In the genomic region with DNA sequence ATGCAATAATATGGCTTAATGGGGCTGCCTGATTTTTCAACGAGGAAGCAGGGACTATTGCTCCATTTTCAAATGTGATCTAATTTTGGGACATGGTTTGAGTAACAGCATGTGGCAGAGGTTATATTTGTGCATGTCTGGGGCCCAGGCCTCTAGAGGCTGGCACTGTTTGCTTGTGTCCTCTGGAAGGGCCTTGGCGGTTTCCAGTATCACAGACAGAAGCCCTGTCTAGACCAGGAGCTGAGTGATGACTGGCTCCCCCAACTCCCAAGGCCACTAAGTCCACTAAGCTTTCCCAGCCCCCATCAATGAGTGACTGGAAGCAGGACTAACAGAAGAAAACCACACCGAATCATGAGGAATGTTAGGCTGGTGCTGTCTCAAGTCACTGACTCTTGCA, we compare ENCODE assay signal across 14 mouse cellular contexts. TPM values are rescaled to one million over a fixed set of nuclear protein-coding genes. Genes with fewer than 3 reads are reported as not detected.
DNase-seq lines count a peak whose midpoint lies in the region; ATAC-seq lines count a peak whose summit lies in the region.
"Had no signal": no experiment of that assay in that cellular context is flagged by ENCODE, and none has a peak within 500 bp of the region (broad histone marks: within the 10 kb centered on the region; RNA-seq: fewer than 3 reads in every experiment).

No protein-coding gene starts in this region.

- H3K27ac ChIP-seq in neural tube, embryonic 11.5 days (ENCODE audit: low read depth, low read length): no peak overlapping the region
- H3K27ac ChIP-seq in midbrain, embryonic 16.5 days (ENCODE audit: low read length): no peak overlapping the region
- H3K27ac ChIP-seq: lung, embryonic 15.5 days had no signal

- WGBS in neural tube, embryonic 11.5 days: 77% methylated on average over 3 of the region's 3 CpGs
- WGBS in midbrain, embryonic 16.5 days: 81% methylated on average over 3 of the region's 3 CpGs

- no peaks in the 10 kb centered on the region for H3K4me1 ChIP-seq in neural tube, embryonic 11.5 days (ENCODE audit: control insufficient read depth, insufficient read depth, low read length)
- H3K4me1 ChIP-seq in midbrain, embryonic 16.5 days (ENCODE audit: control insufficient read depth, insufficient read depth, low read length): peaks cover 3% of the 10 kb centered on the region; the same call in 1 of the 2 replicates
- H3K4me1 ChIP-seq: lung, embryonic 15.5 days; megakaryocyte, embryonic 14.5 days had no signal

- no peak overlapping the region for H3K4me2 ChIP-seq in neural tube, embryonic 11.5 days (ENCODE audit: low read depth)
- no peak overlapping the region for H3K4me2 ChIP-seq in midbrain, embryonic 16.5 days (ENCODE audit: low read length)
- H3K4me2 ChIP-seq: lung, embryonic 15.5 days had no signal

- ATAC-seq in neural tube, embryonic 11.5 days (ENCODE audit: insufficient read depth, low FRiP score, low TSS enrichment): no peak
- no peak for ATAC-seq in midbrain, embryonic 16.5 days
- ATAC-seq: forebrain, postnatal 0 days had no signal

- no peak overlapping the region for H3K4me3 ChIP-seq in neural tube, embryonic 11.5 days (ENCODE audit: low read depth, low read length)
- H3K4me3 ChIP-seq in midbrain, embryonic 16.5 days (ENCODE audit: low read depth, low read length): no peak overlapping the region
- H3K4me3 ChIP-seq: lung, embryonic 15.5 days; megakaryocyte, embryonic 14.5 days had no signal

- peak; percentile 5 for DNase-seq in embryo, embryonic 10.5 days (ENCODE audit: low spot score)
- no peak for DNase-seq in embryo, embryonic 9.5 days (ENCODE audit: extremely low spot score)
- DNase-seq in neural tube, embryonic 11.5 days (ENCODE audit: low spot score): peak; percentile 12
- no peak for DNase-seq in neural tube, embryonic 10.5 days (ENCODE audit: extremely low spot score, low spot score)
- peak; percentile 50 for DNase-seq in heart, adult 9 months (ENCODE audit: low spot score in 2 of 2)
- DNase-seq in mesoderm, embryonic 11.5 days (ENCODE audit: low read depth, low spot score): peak; percentile 15
- DNase-seq in right cerebral cortex, postnatal 10 days (ENCODE audit: low spot score in 2 of 2): no peak
- DNase-seq: cerebellum, adult 8-10 months; forebrain, postnatal 0 days; kidney, adult 11 months; kidney, postnatal 25 days had no signal

- no peaks in the 10 kb centered on the region for H3K9me3 ChIP-seq in neural tube, embryonic 11.5 days (ENCODE audit: control insufficient read depth, low read length)
- no peaks in the 10 kb centered on the region for H3K9me3 ChIP-seq in midbrain, embryonic 16.5 days (replicated peaks; ENCODE audit: control insufficient read depth, low read length, poor library complexity, severe bottlenecking)
- H3K9me3 ChIP-seq: lung, embryonic 15.5 days had no signal

- H3K36me3 ChIP-seq in neural tube, embryonic 11.5 days (ENCODE audit: control insufficient read depth, insufficient read depth, low read length): no peaks in the 10 kb centered on the region
- no peaks in the 10 kb centered on the region for H3K36me3 ChIP-seq in midbrain, embryonic 16.5 days (ENCODE audit: control insufficient read depth, insufficient read depth, low read length)
- H3K36me3 ChIP-seq: lung, embryonic 15.5 days had no signal

- H3K27me3 ChIP-seq in neural tube, embryonic 11.5 days (ENCODE audit: control insufficient read depth, insufficient read depth, low read length): no peaks in the 10 kb centered on the region
- no peaks in the 10 kb centered on the region for H3K27me3 ChIP-seq in midbrain, embryonic 16.5 days (ENCODE audit: control insufficient read depth, insufficient read depth, low read depth, low read length)
- H3K27me3 ChIP-seq: lung, embryonic 15.5 days; megakaryocyte, embryonic 14.5 days had no signal

- no peak overlapping the region for H3K9ac ChIP-seq in neural tube, embryonic 11.5 days (ENCODE audit: low read length)
- no peak overlapping the region for H3K9ac ChIP-seq in midbrain, embryonic 16.5 days (ENCODE audit: low read depth, low read length)
- H3K9ac ChIP-seq: forebrain, postnatal 0 days; lung, embryonic 15.5 days had no signal

RNA-seq across cellular contexts. Expression of gene Nsmce3, which starts 18.3 kb away (rescaled TPM):
- 13.1 and 14.2 TPM in 2 replicates for polyA plus RNA-seq in neural tube, embryonic 11.5 days (2014; fragmentation: Nextera tagmentation; extraction: Ambion mirVana)
- polyA plus RNA-seq in midbrain, embryonic 16.5 days (2015; fragmentation: Nextera tagmentation; extraction: Ambion mirVana): 10.3 and 11.5 TPM in 2 replicates

Comparison
In these comparisons a context has a peak if more than half of its experiments do, and no peak if none do; other contexts are left out.
1. DNase-seq: peak in embryo, embryonic 10.5 days (single experiment), neural tube, embryonic 11.5 days (single experiment), heart, adult 9 months (2 of 2) and mesoderm, embryonic 11.5 days (single experiment); none in embryo, embryonic 9.5 days (single experiment), neural tube, embryonic 10.5 days (single experiment) and right cerebral cortex, postnatal 10 days (0 of 2).